Mouse (Mus musculus): ENCODE results near the gene Gm10324. TPM values are rescaled to one million over a fixed set of nuclear protein-coding genes. Genes with fewer than 3 reads are reported as not detected.
"Not testable (repeated sequence)": the region's sequence is repeated elsewhere in the genome, so short reads cannot be mapped to it uniquely, and the experiment has no call there.

The Gm10324 gene
- polyA plus RNA-seq (2015; fragmentation: Nextera tagmentation; extraction: Ambion mirVana): not detected in 2 replicates

GRCm38 (mm10) chr13:66119247-66119646 lies at the start of gene Gm10324:
Gene Gm10324, plus strand, starts transcription at chr13:66119547.
- DNase-seq (ENCODE audit: low spot score): not testable (repeated sequence)

Other genes starting within 250 kb of the Gm10324 start
- gene Gm10772, start 108.0 kb downstream of the Gm10324 start, polyA plus RNA-seq (2015; fragmentation: Nextera tagmentation; extraction: Ambion mirVana): not detected in 2 replicates

Data from thymus, postnatal 0 days (tissue).